Mouse (Mus musculus) kidney, postnatal 0 days (tissue): ENCODE data around the gene Spg11. TPM values are rescaled to one million over a fixed set of nuclear protein-coding genes. Genes with fewer than 3 reads are reported as not detected.

Source experiments
- ATAC-seq: fragments of 200-750 bp; cut with Nextera tagmentation; replicated peaks from 2 replicates; pipeline ENCODE4 v1.8.0; 2017; ENCODE audit warnings: low read depth, moderate number of reproducible peaks, moderate TSS enrichment, moderate library complexity; ENCODE audit not compliant: low FRiP score
- DNase-seq: peaks from one replicate; pipeline ENCODE4 v3.0.0-alpha.2; 2016; ENCODE audit warnings: low spot score
- H3K27ac ChIP-seq: fragments of 300-500 bp; sonication (generic); 2 replicates; pipeline ENCODE4 v1.5.1; 2014; ENCODE audit warnings: mild to moderate bottlenecking
- H3K27me3 ChIP-seq: fragments of 300-500 bp; sonication (generic); 2 replicates; pipeline ENCODE4 v1.6.1; 2014; ENCODE audit warnings: low read length, mixed read lengths; ENCODE audit not compliant: insufficient read depth
- H3K36me3 ChIP-seq: fragments of 300-500 bp; sonication (generic); 2 replicates; pipeline ENCODE4 v1.6.1; 2014; ENCODE audit warnings: low read length, mixed read lengths; ENCODE audit not compliant: insufficient read depth
- H3K4me1 ChIP-seq: fragments of 300-500 bp; sonication (generic); replicated peaks from 2 replicates; pipeline ENCODE4 v1.6.1; 2014; ENCODE audit warnings: antibody characterized with exemption, low read length, mixed read lengths; ENCODE audit not compliant: insufficient read depth
- H3K4me2 ChIP-seq: fragments of 300-500 bp; sonication (generic); 2 replicates; pipeline ENCODE4 v1.6.1; 2014; ENCODE audit warnings: mild to moderate bottlenecking, low read length, moderate library complexity, mixed read lengths
- H3K4me3 ChIP-seq: fragments of 300-500 bp; sonication (generic); replicated peaks from 2 replicates; pipeline ENCODE4 v1.5.1; 2014; ENCODE audit warnings: low read depth, low read length
- H3K9ac ChIP-seq: fragments of 300-500 bp; sonication (generic); 2 replicates; pipeline ENCODE4 v1.6.1; 2014; ENCODE audit warnings: low read depth, low read length
- H3K9me3 ChIP-seq: fragments of 300-500 bp; sonication (generic); replicated peaks from 2 replicates; pipeline ENCODE4 v1.6.1; 2016; ENCODE audit warnings: low read length, inconsistent platforms, mixed read lengths
- CTCF ChIP-seq: IDR thresholded peaks from 2 replicates; pipeline ENCODE4 v1.5.1; 2016; ENCODE audit warnings: antibody characterized with exemption, low read depth, mild to moderate bottlenecking, moderate library complexity
- WGBS: fragments of 180-500 bp; shearing (Covaris S2); extraction: QIAGEN DNeasy Blood & Tissue Kit; methylation state at CpG from one replicate; pipeline ENCODE4 v1.1.7; 2014; 5-methylcytosine and 5-hydroxymethylcytosine counted together
- polyA plus RNA-seq: library from polyadenylated mRNA; unstranded; fragments of >200 nt; fragmentation: Nextera tagmentation; extraction: Ambion mirVana; gene quantifications from 2 replicates; pipeline ENCODE4 v1.2.1, GENCODE M21; 2015

Spg11 gene
- polyA plus RNA-seq, 1 experiment from 2014 or later = 6.0 TPM

GRCm38 (mm10) chr2:122059365-122060115, 58.6 kb downstream of the Spg11 start:
- peaks cover 28% of the 10 kb centered on the region for H3K36me3 ChIP-seq
- no peak for TF ChIP-seq CTCF
- 91% methylated on average over 11 of the region's 11 CpGs for WGBS

DNA sequence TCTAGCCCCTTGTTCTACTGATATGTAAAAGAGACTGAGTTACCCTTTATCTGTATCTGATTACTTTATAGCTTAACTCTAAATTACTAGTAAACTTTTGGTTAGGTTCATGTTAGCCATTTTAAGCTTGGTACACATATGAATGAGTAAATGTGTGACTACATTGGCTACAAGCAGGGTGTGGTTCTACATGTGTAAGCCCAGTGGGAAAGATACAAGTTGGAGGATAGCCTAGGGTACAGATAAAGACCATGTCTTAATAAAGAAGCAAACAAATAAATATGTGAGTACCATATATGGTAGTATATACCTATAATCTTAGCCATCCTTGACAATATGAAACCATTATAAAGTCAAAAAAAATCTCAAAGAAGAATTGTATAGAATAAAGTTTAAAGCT, 74.3 kb downstream of the Spg11 start:
- ATAC-seq (no peak), DNase-seq (no peak)
- H3K36me3 ChIP-seq = peaks cover 10% of the 10 kb centered on the region; the same call in 1 of the 2 replicates
- no peaks in the 10 kb centered on the region for H3K9me3 ChIP-seq
- no peak overlapping the region for H3K27ac ChIP-seq
- H3K4me1 ChIP-seq = no peaks in the 10 kb centered on the region
- H3K4me2 ChIP-seq = no peak overlapping the region
- H3K9ac ChIP-seq = no peak overlapping the region
- TF ChIP-seq CTCF = no peak
- no peak overlapping the region for H3K4me3 ChIP-seq
- H3K27me3 ChIP-seq = no peaks in the 10 kb centered on the region

More at GRCm38 (mm10) chr2:122059365-122060115, 58.6 kb downstream of the Spg11 start:
- DNase-seq (no peak), ATAC-seq (no peak)
- Histone ChIP-seq H3K4me3 (no peak overlapping the region), H3K27me3 (no peaks in the 10 kb centered on the region), H3K27ac (no peak overlapping the region), H3K4me2 (no peak overlapping the region), H3K4me1 (no peaks in the 10 kb centered on the region), H3K9me3 (no peaks in the 10 kb centered on the region), H3K9ac (no peak overlapping the region)

- TF ChIP-seq CTCF = no peak
Measured at GRCm38 (mm10) chr2:122036064-122036463, 82.1 kb downstream of the Spg11 start.

GRCm38 (mm10) chr2:122031970-122032369, 86.2 kb downstream of the Spg11 start:
- Histone ChIP-seq H3K4me2 (no peak overlapping the region), H3K27ac (no peak overlapping the region), H3K36me3 (0 out of 2 replicates have a peak, but pooled peaks cover 3% of the 10 kb centered on the region), H3K9ac (no peak overlapping the region), H3K4me3 (no peak overlapping the region), H3K4me1 (no peaks in the 10 kb centered on the region), H3K9me3 (no peaks in the 10 kb centered on the region), H3K27me3 (no peaks in the 10 kb centered on the region)
- TF ChIP-seq CTCF = no peak
- ATAC-seq (no peak), DNase-seq (no peak)
- WGBS = 61% methylated on average over 5 of the region's 6 CpGs

More at GRCm38 (mm10) chr2:122036064-122036463, 82.1 kb downstream of the Spg11 start:
- WGBS = 93% methylated on average over 3 of the region's 3 CpGs
- Histone ChIP-seq H3K4me1 (no peaks in the 10 kb centered on the region), H3K4me2 (no peak overlapping the region), H3K4me3 (no peak overlapping the region), H3K27ac (no peak overlapping the region), H3K36me3 (0 out of 2 replicates have a peak, but pooled peaks cover 7% of the 10 kb centered on the region), H3K9ac (no peak overlapping the region), H3K27me3 (no peaks in the 10 kb centered on the region), H3K9me3 (no peaks in the 10 kb centered on the region)
- no peak for ATAC-seq
- no peak for DNase-seq

GRCm38 (mm10) chr2:122028756-122029700, 89.2 kb downstream of the Spg11 start:
- H3K27me3 ChIP-seq = no peaks in the 10 kb centered on the region
- peak; percentile 57 for DNase-seq
- TF ChIP-seq CTCF = peak; percentile 23; the same call in 1 of the 2 replicates
- peak overlapping the region; percentile 93 for H3K9ac ChIP-seq
- no peaks in the 10 kb centered on the region for H3K9me3 ChIP-seq
- peak overlapping the region; percentile 92 for H3K27ac ChIP-seq
- peak overlapping the region; percentile 79 for H3K4me2 ChIP-seq
- H3K36me3 ChIP-seq = 0 out of 2 replicates have a peak, but pooled peaks cover 3% of the 10 kb centered on the region
- H3K4me1 ChIP-seq = no peaks in the 10 kb centered on the region
- peak; percentile 57 for ATAC-seq
- WGBS = 1% methylated on average over 65 of the region's 71 CpGs
- peak overlapping the region; percentile 86 for H3K4me3 ChIP-seq
